Mouse (Mus musculus) stomach, postnatal 0 days (tissue): ENCODE results near the gene Ace3. TPM values are rescaled to one million over a fixed set of nuclear protein-coding genes. Genes with fewer than 3 reads are reported as not detected.
A peak's percentile ranks its signal among the peaks of the same experiment; 100 is the strongest.

ENCODE experiments used
- ATAC-seq: fragments of 200-750 bp; cut with Nextera tagmentation; 2 replicates; pipeline ENCODE4 v1.8.0; 2017; ENCODE audit not compliant: low FRiP score, low TSS enrichment
- DNase-seq: peaks from one replicate; pipeline ENCODE4 v3.0.0-alpha.2; 2016; ENCODE audit warnings: low spot score
- H3K27ac ChIP-seq: fragments of 300-500 bp; sonication (generic); replicated peaks from 2 replicates; pipeline ENCODE4 v1.5.1; 2014; ENCODE audit warnings: mild to moderate bottlenecking, control low read depth
- H3K27me3 ChIP-seq: fragments of 300-500 bp; sonication (generic); 2 replicates; pipeline ENCODE4 v1.6.1; 2014; ENCODE audit warnings: low read length; ENCODE audit not compliant: control insufficient read depth, insufficient read depth
- H3K36me3 ChIP-seq: fragments of 300-500 bp; sonication (generic); 2 replicates; pipeline ENCODE4 v1.6.1; 2014; ENCODE audit warnings: low read length, mixed read lengths; ENCODE audit not compliant: control insufficient read depth, insufficient read depth
- H3K4me1 ChIP-seq: fragments of 300-500 bp; sonication (generic); replicated peaks from 2 replicates; pipeline ENCODE4 v1.6.1; 2014; ENCODE audit warnings: antibody characterized with exemption; ENCODE audit not compliant: control insufficient read depth, insufficient read depth
- H3K4me2 ChIP-seq: fragments of 300-500 bp; sonication (generic); replicated peaks from 2 replicates; pipeline ENCODE4 v1.6.1; 2014; ENCODE audit warnings: low read depth, mild to moderate bottlenecking, control low read depth, moderate library complexity
- H3K4me3 ChIP-seq: fragments of 300-500 bp; sonication (generic); 2 replicates; pipeline ENCODE4 v1.5.1; 2014; ENCODE audit warnings: low read depth, low read length, control low read depth
- H3K9ac ChIP-seq: fragments of 300-500 bp; sonication (generic); 2 replicates; pipeline ENCODE4 v1.6.1; 2014; ENCODE audit warnings: mild to moderate bottlenecking, low read length, control low read depth, mixed read lengths
- H3K9me3 ChIP-seq: fragments of 300-500 bp; sonication (generic); 2 replicates; pipeline ENCODE4 v1.6.1; 2016; ENCODE audit warnings: low read length; ENCODE audit not compliant: control insufficient read depth
- CTCF ChIP-seq: IDR thresholded peaks from 2 replicates; pipeline ENCODE4 v1.5.1; 2016; ENCODE audit warnings: antibody characterized with exemption, low read depth, mild to moderate bottlenecking, moderate library complexity
- EP300 ChIP-seq: optimal IDR thresholded peaks from 2 replicates; pipeline ENCODE3; 2016; ENCODE audit warnings: antibody characterized with exemption
- WGBS: fragments of 180-500 bp; shearing (Covaris S2); extraction: QIAGEN DNeasy Blood & Tissue Kit; methylation state at CpG from one replicate; pipeline ENCODE4 v1.1.7; 2014; 5-methylcytosine and 5-hydroxymethylcytosine counted together
- polyA plus RNA-seq: library from polyadenylated mRNA; unstranded; fragments of >200 nt; fragmentation: Nextera tagmentation; extraction: Ambion mirVana; gene quantifications from 2 replicates; pipeline ENCODE4 v1.2.1, GENCODE M21; 2015

The Ace3 gene
- polyA plus RNA-seq, 1 experiment from 2014 or later = not detected

- Histone ChIP-seq H3K9me3 (no peaks in the 10 kb centered on the region), H3K36me3 (no peaks in the 10 kb centered on the region), H3K4me1 (no peaks in the 10 kb centered on the region), H3K4me2 (no peak overlapping the region), H3K27ac (no peak overlapping the region), H3K4me3 (no peak overlapping the region), H3K27me3 (no peaks in the 10 kb centered on the region), H3K9ac (no peak overlapping the region)
- WGBS = 84% methylated on average over 9 of the region's 9 CpGs
- TF ChIP-seq EP300 (no peak), CTCF (no peak)
- DNase-seq (no peak), ATAC-seq (no peak)
These were observed 40.5 kb downstream of the Ace3 start for GRCm38 (mm10) chr11:106034986-106035385.

- DNase-seq = peak; percentile 95
- Histone ChIP-seq H3K9me3 (no peaks in the 10 kb centered on the region), H3K27ac (peak within 1 kb of the TSS; percentile 91), H3K4me3 (peak within 1 kb of the TSS; percentile 85), H3K4me2 (peak within 1 kb of the TSS; percentile 81), H3K4me1 (no peaks in the 10 kb centered on the region), H3K27me3 (no peaks in the 10 kb centered on the region), H3K9ac (peak within 1 kb of the TSS; percentile 73), H3K36me3 (no peaks in the 10 kb centered on the region)
- TF ChIP-seq CTCF (no peak; the same call in 1 of the 2 replicates), EP300 (peak; percentile 35)
- ATAC-seq = peak; percentile 99
- WGBS = under 1% methylated on average over 66 of the region's 66 CpGs
These were observed 42.3 kb downstream of the Ace3 start, which contains the start of gene Dcaf7 for GRCm38 (mm10) chr11:106036548-106037417. Gene Dcaf7, plus strand, starts transcription at chr11:106036872.

GRCm38 (mm10) chr11:106037418-106037751 is 42.9 kb downstream of the Ace3 start:
- TF ChIP-seq EP300 (no peak), CTCF (peak; percentile 40)
- WGBS = 0% methylated on average over 13 of the region's 13 CpGs
- H3K9me3 ChIP-seq = no peaks in the 10 kb centered on the region
- H3K36me3 ChIP-seq = no peaks in the 10 kb centered on the region
- peak overlapping the region; percentile 81 for H3K4me2 ChIP-seq
- ATAC-seq (no peak), DNase-seq (peak; percentile 51)
- no peaks in the 10 kb centered on the region for H3K4me1 ChIP-seq
- H3K9ac ChIP-seq = peak overlapping the region; percentile 73
- peak overlapping the region; percentile 91 for H3K27ac ChIP-seq
- H3K27me3 ChIP-seq = no peaks in the 10 kb centered on the region
- peak overlapping the region; percentile 85 for H3K4me3 ChIP-seq

DNA sequence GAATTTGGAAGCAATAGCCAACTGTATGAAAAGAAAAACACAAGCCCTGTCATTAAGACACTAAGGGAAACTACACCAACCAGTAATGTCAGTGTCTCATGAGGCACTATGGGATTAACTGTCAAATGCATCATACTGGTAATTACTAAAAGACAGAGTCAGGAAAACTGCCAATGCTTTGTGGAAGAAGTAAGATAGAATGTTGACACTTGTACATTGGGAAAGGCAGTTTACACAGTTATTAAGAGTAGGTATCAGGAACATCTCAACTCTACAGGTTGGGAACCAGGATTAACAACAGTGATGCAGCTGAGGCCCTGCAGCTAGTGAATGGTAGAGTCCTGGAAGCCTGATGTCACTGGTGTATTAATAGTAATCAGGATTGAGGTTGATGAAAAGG is 49.9 kb downstream of the Ace3 start:
- H3K4me3 ChIP-seq = no peak overlapping the region
- ATAC-seq (no peak), DNase-seq (no peak)
- H3K9me3 ChIP-seq = no peaks in the 10 kb centered on the region
- no peak for TF ChIP-seq CTCF
- no peak for TF ChIP-seq EP300
- H3K9ac ChIP-seq = no peak overlapping the region
- no peaks in the 10 kb centered on the region for H3K4me1 ChIP-seq
- H3K27ac ChIP-seq = no peak overlapping the region
- 0 out of 2 replicates have a peak, but pooled peaks cover 5% of the 10 kb centered on the region for H3K36me3 ChIP-seq
- no peak overlapping the region for H3K4me2 ChIP-seq
- H3K27me3 ChIP-seq = no peaks in the 10 kb centered on the region

DNA sequence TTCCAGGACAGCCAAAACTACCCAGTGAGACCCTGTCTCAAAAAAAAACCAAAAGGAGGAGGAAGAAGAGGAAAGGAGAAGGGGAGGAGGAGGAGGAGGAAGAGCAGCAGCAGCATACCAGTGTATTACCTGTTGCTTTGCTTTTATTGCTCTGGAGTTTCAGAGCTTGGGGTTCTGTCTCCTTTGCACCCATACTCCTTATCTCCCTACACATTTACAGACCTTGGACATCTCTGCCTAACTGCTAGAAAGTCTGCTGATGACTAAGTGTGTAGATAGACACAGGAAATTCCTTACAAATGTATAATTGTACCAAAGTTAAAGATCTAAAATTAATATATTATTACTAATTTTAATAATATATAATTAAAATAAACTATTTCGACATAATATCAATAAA is 50.8 kb downstream of the Ace3 start:
- H3K27ac ChIP-seq = no peak overlapping the region
- no peaks in the 10 kb centered on the region for H3K4me1 ChIP-seq
- no peak for ATAC-seq
- no peak overlapping the region for H3K4me2 ChIP-seq
- WGBS = 95% methylated on average over 1 of the region's 1 CpGs
- no peak overlapping the region for H3K9ac ChIP-seq
- no peaks in the 10 kb centered on the region for H3K9me3 ChIP-seq
- 0 out of 2 replicates have a peak, but pooled peaks cover 8% of the 10 kb centered on the region for H3K36me3 ChIP-seq
- H3K4me3 ChIP-seq = no peak overlapping the region
- DNase-seq = no peak
- no peaks in the 10 kb centered on the region for H3K27me3 ChIP-seq
- TF ChIP-seq EP300 (no peak), CTCF (no peak)

GRCm38 (mm10) chr11:106045780-106046179 is 51.3 kb downstream of the Ace3 start:
- H3K4me1 ChIP-seq = no peaks in the 10 kb centered on the region
- ATAC-seq (no peak), DNase-seq (no peak)
- no peak overlapping the region for H3K4me3 ChIP-seq
- no peaks in the 10 kb centered on the region for H3K9me3 ChIP-seq
- H3K36me3 ChIP-seq = 0 out of 2 replicates have a peak, but pooled peaks cover 8% of the 10 kb centered on the region
- no peak overlapping the region for H3K27ac ChIP-seq
- no peak overlapping the region for H3K4me2 ChIP-seq
- 92% methylated on average over 3 of the region's 3 CpGs for WGBS
- no peaks in the 10 kb centered on the region for H3K27me3 ChIP-seq
- TF ChIP-seq CTCF (no peak), EP300 (no peak)
- H3K9ac ChIP-seq = no peak overlapping the region
